Mouse (Mus musculus) CH12.LX (cell line): ENCODE results near the gene Cyp24a1. TPM values are rescaled to one million over a fixed set of nuclear protein-coding genes. Genes with fewer than 3 reads are reported as not detected.

Experiments used
- DNase-seq: peaks from one replicate; pipeline ENCODE4 v3.0.0-alpha.2; 2013; ENCODE audit errors: extremely low read depth
- H3K27ac ChIP-seq: 2 replicates; pipeline ENCODE4 v1.5.1; 2012; ENCODE audit warnings: low read depth, mild to moderate bottlenecking, control low read depth, moderate library complexity; ENCODE audit not compliant: insufficient read depth
- H3K27me3 ChIP-seq: replicated peaks from 2 replicates; pipeline ENCODE3; 2012; ENCODE audit warnings: inconsistent platforms
- H3K36me3 ChIP-seq, 2 experiments: replicated peaks in 1 of 2; 2 replicates each; pipeline versions ENCODE3 to v1.6.1; 2012; ENCODE audit warnings: inconsistent platforms in 1 of 2, low read length in 1 of 2, mild to moderate bottlenecking in 1 of 2, mixed read lengths in 1 of 2, moderate library complexity in 1 of 2; ENCODE audit not compliant: control insufficient read depth in 1 of 2, insufficient read depth in 1 of 2
- H3K4me1 ChIP-seq, 2 experiments: 2 replicates each; pipeline ENCODE4 v1.6.1; 2012; ENCODE audit warnings: inconsistent platforms in 1 of 2, moderate library complexity in 1 of 2; ENCODE audit not compliant: insufficient read depth in 2 of 2, control insufficient read depth in 1 of 2
- H3K4me2 ChIP-seq: 2 replicates; pipeline ENCODE4 v1.6.1; 2012; ENCODE audit warnings: low read depth, mild to moderate bottlenecking, control low read depth; ENCODE audit not compliant: poor library complexity, insufficient read depth, severe bottlenecking
- H3K4me3 ChIP-seq, 3 experiments: fragments of 150-350 bp in 1 of 3; sonication (generic) in 1 of 3; replicated peaks in 1 of 3; 2 replicates each; pipeline versions ENCODE3 to v1.5.1; 2011 to 2012; ENCODE audit warnings: low read depth in 2 of 3, low read length in 2 of 3, mild to moderate bottlenecking in 2 of 3, moderate library complexity in 2 of 3, control low read depth in 1 of 3, improper control_type of control experiment in 1 of 3, inconsistent platforms in 1 of 3, mixed read lengths in 1 of 3; ENCODE audit not compliant: poor library complexity in 1 of 3
- H3K79me2 ChIP-seq: replicated peaks from 2 replicates; pipeline ENCODE4 v1.6.1; 2012; ENCODE audit warnings: mild to moderate bottlenecking, moderate library complexity; ENCODE audit not compliant: control insufficient read depth, poor library complexity, insufficient read depth, severe bottlenecking; ENCODE audit errors: extremely low read depth
- H3K9ac ChIP-seq: 2 replicates; pipeline ENCODE4 v1.6.1; 2012; ENCODE audit warnings: low read depth, mild to moderate bottlenecking, control low read depth, moderate library complexity; ENCODE audit not compliant: insufficient read depth
- H3K9me3 ChIP-seq: replicated peaks from 2 replicates; pipeline ENCODE3; 2012; ENCODE audit warnings: low read length, inconsistent platforms, mixed read lengths
- CHD1 ChIP-seq: IDR thresholded peaks from 2 replicates; pipeline ENCODE4 v1.6.1; 2012; ENCODE audit warnings: low read depth, low read length, improper control_type of control experiment, inconsistent platforms
- CTCF ChIP-seq, 2 experiments: IDR thresholded peaks in 1 of 2; conservative IDR thresholded peaks in 1 of 2; 2 replicates each; pipeline ENCODE4 v1.5.1; 2011 to 2012; ENCODE audit warnings: low read depth in 2 of 2, low read length in 2 of 2, improper control_type of control experiment in 1 of 2, inconsistent platforms in 1 of 2, mild to moderate bottlenecking in 1 of 2, moderate library complexity in 1 of 2
- ETS1 ChIP-seq: conservative IDR thresholded peaks from 2 replicates; pipeline ENCODE4 v1.6.1; 2012; ENCODE audit warnings: low read depth, mild to moderate bottlenecking, inconsistent platforms, low read length, improper control_type of control experiment, moderate library complexity
- GABPA ChIP-seq: IDR thresholded peaks from 2 replicates; pipeline ENCODE4 v1.6.1; 2012; ENCODE audit warnings: low read depth, low read length, improper control_type of control experiment, inconsistent platforms; ENCODE audit not compliant: insufficient replicate concordance
- HCFC1 ChIP-seq: IDR thresholded peaks from 2 replicates; pipeline ENCODE4 v1.6.1; 2012; ENCODE audit warnings: low read depth, mild to moderate bottlenecking, inconsistent platforms, low read length, improper control_type of control experiment
- JUN ChIP-seq: IDR thresholded peaks from 2 replicates; pipeline ENCODE4 v1.6.1; 2011; ENCODE audit warnings: low read depth, mild to moderate bottlenecking, low read length, improper control_type of control experiment, moderate library complexity; ENCODE audit not compliant: insufficient read depth
- KAT2A ChIP-seq: IDR thresholded peaks from 2 replicates; pipeline ENCODE4 v1.6.1; 2012; ENCODE audit warnings: low read length, improper control_type of control experiment, inconsistent platforms; ENCODE audit not compliant: insufficient replicate concordance
- MAX ChIP-seq: IDR thresholded peaks from 2 replicates; pipeline ENCODE4 v1.6.1; 2011; ENCODE audit warnings: low read length, improper control_type of control experiment
- MAZ ChIP-seq: IDR thresholded peaks from 2 replicates; pipeline ENCODE4 v1.6.1; 2012; ENCODE audit warnings: low read depth, mild to moderate bottlenecking, inconsistent platforms, low read length, improper control_type of control experiment, moderate library complexity
- NELFE ChIP-seq: IDR thresholded peaks from 2 replicates; pipeline ENCODE4 v1.6.1; 2011; ENCODE audit warnings: low read depth, low read length, improper control_type of control experiment
- PAX5 ChIP-seq: IDR thresholded peaks from 2 replicates; pipeline ENCODE4 v1.6.1; 2012; ENCODE audit warnings: low read length, inconsistent platforms, mixed read lengths
- RAD21 ChIP-seq: IDR thresholded peaks from 2 replicates; pipeline ENCODE4 v1.6.1; 2011; ENCODE audit warnings: low read depth, mild to moderate bottlenecking, low read length, improper control_type of control experiment, moderate library complexity
- RCOR1 ChIP-seq: conservative IDR thresholded peaks from 2 replicates; pipeline ENCODE4 v1.6.1; 2012; ENCODE audit warnings: low read depth, mild to moderate bottlenecking, inconsistent platforms, low read length, improper control_type of control experiment
- SIN3A ChIP-seq: IDR thresholded peaks from 2 replicates; pipeline ENCODE4 v1.6.1; 2012; ENCODE audit warnings: low read length, improper control_type of control experiment, inconsistent platforms
- SMC3 ChIP-seq: IDR thresholded peaks from 2 replicates; pipeline ENCODE4 v1.6.1; 2011; ENCODE audit warnings: low read depth, low read length, improper control_type of control experiment
- USF1 ChIP-seq: IDR thresholded peaks from 2 replicates; pipeline ENCODE4 v1.6.1; 2014; ENCODE audit warnings: low read depth, mild to moderate bottlenecking, inconsistent platforms, low read length, improper control_type of control experiment
- USF2 ChIP-seq: conservative IDR thresholded peaks from 2 replicates; pipeline ENCODE4 v1.6.1; 2011; ENCODE audit warnings: low read depth, low read length, improper control_type of control experiment
- dilution Hi-C: fragments of 300-500 bp; cut with MboI; formaldehyde crosslinking; loops from 2 replicates; pipeline ENCODE4 v1.14.3; 2020; ENCODE audit warnings: low sequenced_read_pairs; ENCODE audit not compliant: extremely low pct_unique_long_range_greater_than_20kb, extremely low pct_ligation_motif_present
- in situ Hi-C: fragments of 300-500 bp; cut with MboI; formaldehyde crosslinking; loops from 3 replicates; pipeline ENCODE4 v1.14.3; 2019; ENCODE audit warnings: low sequenced_read_pairs, low pct_ligation_motif_present, low pct_unique_long_range_greater_than_20kb, mixed read lengths
- polyA plus RNA-seq: library from polyadenylated mRNA; unstranded; fragments of >175 nt; gene quantifications from 2 replicates; pipeline ENCODE4 v1.2.1, GENCODE M21; 2012; ENCODE audit warnings: low read depth; ENCODE audit not compliant: insufficient read length
- total RNA-seq, 2 experiments: library from RNA; depleted of rRNA; stranded (reverse); fragments of 300-350 nt in 1 of 2; fragments of >200 nt in 1 of 2; gene quantifications; 2 replicates each; pipeline ENCODE4 v1.2.3; 2012 to 2014

The Cyp24a1 gene
- total and polyA plus RNA-seq, 3 experiments = not detected

- no peaks in the 10 kb centered on the region for H3K79me2 ChIP-seq
Measured at GRCm38 (mm10) chr2:170464817-170465216, 32.1 kb downstream of the Cyp24a1 start.

GRCm38 (mm10) chr2:170461652-170462051 lies 35.3 kb downstream of the Cyp24a1 start:
- TF ChIP-seq NELFE (no peak), MAZ (no peak), GABPA (no peak), MAX (no peak)
- Histone ChIP-seq H3K27me3 (peaks cover 61% of the 10 kb centered on the region), H3K79me2 (no peaks in the 10 kb centered on the region), H3K36me3 (no peaks in the 10 kb centered on the region), H3K27ac (no peak overlapping the region), H3K4me2 (no peak overlapping the region), H3K4me3 (no peak overlapping the region), H3K4me1 (no peaks in the 10 kb centered on the region), H3K9me3 (no peaks in the 10 kb centered on the region), H3K9ac (no peak overlapping the region)
- in situ Hi-C loops = no loop called here
- no peak for DNase-seq
- dilution Hi-C loops = no loop called here

More at GRCm38 (mm10) chr2:170464817-170465216, 32.1 kb downstream of the Cyp24a1 start:
- no peaks in the 10 kb centered on the region; a peak in 1 of 4 replicates for H3K4me1 ChIP-seq
- no peak overlapping the region for H3K4me2 ChIP-seq
- H3K9me3 ChIP-seq = no peaks in the 10 kb centered on the region
- dilution Hi-C loops (no loop called here), in situ Hi-C loops (no loop called here)
- H3K9ac ChIP-seq = no peak overlapping the region
- no peak overlapping the region for H3K27ac ChIP-seq
- H3K27me3 ChIP-seq = peaks cover 54% of the 10 kb centered on the region
- H3K36me3 ChIP-seq = no peaks in the 10 kb centered on the region
- H3K4me3 ChIP-seq = no peak overlapping the region
- no peak for DNase-seq
- no peak for TF ChIP-seq RCOR1
- TF ChIP-seq MAZ = no peak

- Histone ChIP-seq H3K4me1 (no peaks in the 10 kb centered on the region), H3K9me3 (no peaks in the 10 kb centered on the region), H3K36me3 (no peaks in the 10 kb centered on the region), H3K4me2 (no peak overlapping the region), H3K27ac (no peak overlapping the region), H3K79me2 (no peaks in the 10 kb centered on the region), H3K27me3 (peaks cover 76% of the 10 kb centered on the region), H3K4me3 (no peak overlapping the region), H3K9ac (no peak overlapping the region)
- TF ChIP-seq USF1 (no peak), SIN3A (no peak), CTCF (conservative IDR thresholded peaks at IDR 0.05 in 1 of 2, IDR thresholded peaks at IDR 0.05 in 1 of 2; ENCODE audit: low read depth in 2 of 2, low read length in 2 of 2) (no peak), HCFC1 (no peak), RAD21 (no peak), CHD1 (no peak), PAX5 (no peak), SMC3 (no peak), USF2 (no peak), JUN (no peak), ETS1 (no peak), MAZ (no peak), KAT2A (no peak)
- in situ Hi-C loops = no loop called here
- no peak for DNase-seq
- dilution Hi-C loops = no loop called here
Measured at GRCm38 (mm10) chr2:170459805-170460204, 37.1 kb downstream of the Cyp24a1 start.
